Mouse (Mus musculus) kidney, adult 10 weeks (tissue): ENCODE measurements around the gene Ogdh. TPM values are rescaled to one million over a fixed set of nuclear protein-coding genes. Genes with fewer than 3 reads are reported as not detected.

Source experiments
- polyA plus RNA-seq: library from polyadenylated mRNA; stranded (reverse); fragments of 350-450 nt; fragmentation: Illumina TruSeq; extraction: RNeasy Lipid Tissue Mini Kit (QIAGEN cat#74804); gene quantifications from one replicate; pipeline ENCODE4 v1.2.3, GENCODE M21; 2014; ENCODE audit warnings: low read depth, low replicate concordance

Gene Ogdh
- 166 TPM for polyA plus RNA-seq

DNA sequence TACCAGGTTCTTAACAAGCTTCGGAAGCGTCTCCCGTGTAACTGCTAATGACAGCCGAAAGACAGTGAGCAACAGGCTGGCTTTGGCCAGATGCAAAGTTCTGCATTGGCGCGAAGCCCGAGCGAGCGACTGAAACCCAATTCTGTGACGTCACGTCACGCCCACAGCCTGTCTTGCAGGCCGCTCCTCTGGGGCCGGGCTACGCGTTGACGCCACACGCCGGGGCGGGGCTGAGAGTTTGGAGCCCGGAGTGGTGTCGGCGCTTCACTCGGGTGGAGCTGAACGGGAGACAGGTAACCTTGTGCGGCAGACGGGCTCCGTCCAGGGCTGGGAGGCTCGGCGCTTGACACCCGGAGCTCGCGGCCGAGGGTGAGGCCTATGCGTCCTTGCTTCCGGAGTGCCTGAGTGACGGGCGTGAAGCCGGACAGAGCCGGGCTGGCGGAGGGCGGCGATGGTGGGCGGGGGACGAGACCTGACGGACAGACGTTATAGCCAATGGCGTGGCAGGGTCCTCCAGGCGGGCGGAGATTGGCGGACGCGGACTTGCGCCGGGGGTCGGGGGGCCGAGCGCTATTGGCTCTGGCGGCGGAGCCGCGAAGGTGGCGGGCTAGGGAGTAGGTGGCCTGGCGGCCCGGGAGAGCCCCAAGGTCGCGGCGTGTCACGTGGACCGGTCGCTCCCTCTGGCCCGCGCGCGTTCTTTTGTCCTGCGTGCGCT is at the start of gene Ogdh:
TSS of gene Ogdh (plus strand) at position 233 of the 715 bp plus-strand sequence.

DNA sequence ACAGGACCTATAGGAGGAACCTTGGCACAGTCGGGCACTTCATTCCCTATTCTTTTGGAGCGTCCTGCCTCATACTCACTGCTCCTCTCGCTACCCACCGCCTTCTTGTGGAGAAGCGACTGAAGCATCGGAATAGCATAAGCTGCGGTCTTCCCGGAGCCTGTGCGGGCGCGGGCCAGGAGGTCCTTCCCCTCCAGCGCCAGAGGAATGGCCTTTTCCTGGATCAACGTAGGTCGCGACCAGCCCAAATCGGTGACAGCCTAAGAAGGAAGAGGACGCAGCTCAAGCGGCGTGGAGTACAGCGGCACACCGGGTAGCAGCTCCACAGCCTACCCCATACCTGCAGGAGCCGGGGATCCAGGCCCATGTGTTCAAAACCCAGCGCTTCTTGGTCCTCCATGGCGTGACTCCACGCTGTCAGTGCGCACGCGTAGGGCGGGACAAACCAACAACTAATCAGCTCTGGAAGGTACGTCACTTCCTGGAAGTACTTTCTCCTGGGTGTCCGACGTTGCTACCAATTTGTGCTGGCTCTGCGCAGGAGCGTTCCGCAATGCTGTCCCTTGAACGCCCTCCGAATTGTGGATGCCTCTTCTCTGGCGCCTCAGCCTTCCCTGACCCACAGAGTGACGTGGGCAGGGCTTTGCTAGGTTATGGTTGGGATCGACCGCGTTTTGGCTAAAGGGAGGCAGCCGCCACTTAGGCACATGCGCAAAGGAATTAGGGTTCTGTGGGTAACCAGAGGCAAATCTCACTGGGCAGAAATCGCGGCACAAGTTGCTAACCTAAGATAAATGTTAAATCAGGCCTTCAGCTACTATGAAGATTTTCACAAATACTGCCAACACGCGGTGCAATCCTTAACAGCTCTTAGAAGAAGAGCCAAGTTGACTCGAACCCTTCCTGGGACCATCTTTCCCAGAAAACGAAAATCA is 23.8 kb upstream of the Ogdh start, which contains the start of gene Ddx56:
TSS of gene Ddx56 (minus strand) at position 453 of the 935 bp plus-strand sequence.

DNA sequence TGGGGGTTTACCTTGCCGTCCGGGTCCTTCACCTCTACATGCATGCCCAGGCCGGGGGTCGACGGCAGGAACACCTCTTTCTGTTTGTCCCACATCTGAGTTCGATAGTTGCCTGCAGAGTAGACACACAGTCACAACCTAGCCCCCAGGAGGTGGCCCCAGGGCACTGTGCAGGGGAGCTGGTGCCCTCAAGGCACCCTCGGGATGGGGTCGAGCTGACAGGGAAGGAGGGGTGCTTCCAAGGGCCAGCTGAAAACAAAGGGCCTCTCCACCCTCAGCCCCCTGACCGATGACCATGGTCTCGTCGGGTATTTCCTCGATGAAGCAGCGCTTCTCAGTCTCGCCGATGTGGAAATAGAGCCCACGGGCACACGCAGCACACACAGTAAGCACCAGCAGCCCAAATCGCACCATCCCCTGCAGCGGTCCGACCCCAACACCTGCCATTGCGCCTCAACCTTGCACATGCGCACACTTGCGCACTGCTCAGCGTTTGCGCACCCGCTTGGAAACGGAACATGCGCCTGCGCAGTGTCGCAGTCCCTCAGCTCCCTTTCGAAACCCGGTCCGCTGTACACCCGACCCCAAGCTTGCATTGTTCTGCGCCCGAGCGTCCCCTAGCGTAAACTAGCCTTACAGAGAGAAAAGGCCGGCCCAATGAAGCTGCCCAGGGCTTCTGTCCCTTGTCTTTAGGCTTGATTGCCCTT is 16.9 kb upstream of the Ogdh start, which contains the start of gene Tmed4:
TSS of gene Tmed4 (minus strand) at position 484 of the 707 bp plus-strand sequence.

DNA sequence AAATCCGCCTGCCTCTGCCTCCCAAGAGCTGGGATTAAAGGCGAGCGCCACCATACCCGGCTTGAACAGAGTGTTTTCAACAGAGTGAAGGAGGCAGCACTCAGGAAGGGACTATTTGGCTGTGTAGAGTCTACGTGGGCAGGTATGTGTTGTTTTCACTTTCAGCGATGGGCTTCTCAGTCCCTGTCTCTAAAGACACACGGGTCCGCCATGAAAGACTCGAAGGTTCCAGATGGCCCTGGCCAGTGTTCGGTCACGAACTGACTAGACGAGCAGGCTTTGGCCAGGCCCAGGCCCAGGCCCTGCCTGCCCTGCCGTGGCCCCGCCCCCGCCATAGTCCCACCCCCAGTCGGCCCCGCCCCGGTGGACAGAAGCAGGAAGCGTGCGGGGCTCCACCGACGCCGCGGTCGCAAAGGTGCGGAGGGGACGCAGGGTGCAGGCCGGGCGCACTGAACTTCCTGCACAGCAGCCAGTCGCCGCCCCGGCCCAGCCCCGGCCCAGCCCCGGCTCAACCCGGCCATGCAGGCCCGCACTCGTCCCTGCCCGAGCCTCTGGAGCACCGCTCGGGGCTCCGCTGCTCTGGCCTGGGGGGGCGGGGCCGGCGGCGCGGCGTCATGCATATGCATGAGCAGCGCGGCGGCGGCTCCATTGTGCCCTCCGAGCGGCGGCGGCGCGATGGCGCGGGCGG is 97.4 kb downstream of the Ogdh start, which contains the start of gene Zmiz2:
TSS of gene Zmiz2 (plus strand) at position 349 of the 688 bp plus-strand sequence.

Other genes with a start within 250 kb of the Ogdh start
- gene Camk2b, start 225.3 kb upstream of the Ogdh start, polyA plus RNA-seq: 0.24 TPM
- gene A730071L15Rik, start 91.6 kb upstream of the Ogdh start, polyA plus RNA-seq: not detected
- gene Nudcd3, start 91.2 kb upstream of the Ogdh start, polyA plus RNA-seq: 18.5 TPM
- not detected for gene Npc1l1, start 61.5 kb upstream of the Ogdh start, polyA plus RNA-seq
- 8.6 TPM for gene Ddx56, start 23.9 kb upstream of the Ogdh start, polyA plus RNA-seq
- 54.6 TPM for gene Tmed4, start 16.8 kb upstream of the Ogdh start, polyA plus RNA-seq
- 0.81 TPM for gene Zmiz2, start 97.4 kb downstream of the Ogdh start, polyA plus RNA-seq
- 1,414 TPM for gene Ppia, start 123.8 kb downstream of the Ogdh start, polyA plus RNA-seq
- 19.9 TPM for gene H2afv, start 152.8 kb downstream of the Ogdh start, polyA plus RNA-seq
- gene Purb, start 184.3 kb downstream of the Ogdh start, polyA plus RNA-seq: 101 TPM
- gene Myo1g, start 229.3 kb downstream of the Ogdh start, polyA plus RNA-seq: not detected